Mouse (Mus musculus) MEL-GATA-1-ER (cell line): ENCODE results near the gene Bhlhe23.

Experiments used
- DNase-seq: peaks from one replicate; pipeline ENCODE4 v3.0.0-alpha.2; 2012; ENCODE audit warnings: low read depth; ENCODE audit errors: extremely low read depth

Bhlhe23 gene

GRCm38 (mm10) chr2:180725856-180726629, 50.7 kb downstream of the Bhlhe23 start:
- DNase-seq: no peak

DNA sequence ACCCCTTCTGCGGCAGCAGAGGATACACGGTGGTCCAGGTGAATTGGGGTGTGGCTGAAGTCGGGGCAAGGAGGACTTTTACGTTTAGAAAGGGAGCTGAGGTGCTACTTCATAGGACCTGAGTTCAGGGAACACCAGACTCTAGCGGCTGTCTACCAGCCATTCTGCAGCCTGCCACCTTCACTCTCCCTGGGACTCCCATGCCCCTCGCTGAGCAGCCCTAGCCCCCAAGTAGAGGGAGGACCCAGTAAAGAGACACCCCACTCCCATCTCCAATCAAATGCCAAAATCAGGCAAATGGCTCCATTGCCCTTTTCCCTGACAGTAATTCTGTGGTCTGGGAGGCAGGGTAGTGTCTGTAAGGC, 51.3 kb downstream of the Bhlhe23 start:
- DNase-seq: no peak

- DNase-seq: no peak
Observed at GRCm38 (mm10) chr2:180724585-180725413, 51.9 kb downstream of the Bhlhe23 start, which contains the start of gene Slc17a9. Gene Slc17a9, plus strand, starts transcription at chr2:180725263.
